ENCODE assay signal across 10 mouse cellular contexts in the genomic region with DNA sequence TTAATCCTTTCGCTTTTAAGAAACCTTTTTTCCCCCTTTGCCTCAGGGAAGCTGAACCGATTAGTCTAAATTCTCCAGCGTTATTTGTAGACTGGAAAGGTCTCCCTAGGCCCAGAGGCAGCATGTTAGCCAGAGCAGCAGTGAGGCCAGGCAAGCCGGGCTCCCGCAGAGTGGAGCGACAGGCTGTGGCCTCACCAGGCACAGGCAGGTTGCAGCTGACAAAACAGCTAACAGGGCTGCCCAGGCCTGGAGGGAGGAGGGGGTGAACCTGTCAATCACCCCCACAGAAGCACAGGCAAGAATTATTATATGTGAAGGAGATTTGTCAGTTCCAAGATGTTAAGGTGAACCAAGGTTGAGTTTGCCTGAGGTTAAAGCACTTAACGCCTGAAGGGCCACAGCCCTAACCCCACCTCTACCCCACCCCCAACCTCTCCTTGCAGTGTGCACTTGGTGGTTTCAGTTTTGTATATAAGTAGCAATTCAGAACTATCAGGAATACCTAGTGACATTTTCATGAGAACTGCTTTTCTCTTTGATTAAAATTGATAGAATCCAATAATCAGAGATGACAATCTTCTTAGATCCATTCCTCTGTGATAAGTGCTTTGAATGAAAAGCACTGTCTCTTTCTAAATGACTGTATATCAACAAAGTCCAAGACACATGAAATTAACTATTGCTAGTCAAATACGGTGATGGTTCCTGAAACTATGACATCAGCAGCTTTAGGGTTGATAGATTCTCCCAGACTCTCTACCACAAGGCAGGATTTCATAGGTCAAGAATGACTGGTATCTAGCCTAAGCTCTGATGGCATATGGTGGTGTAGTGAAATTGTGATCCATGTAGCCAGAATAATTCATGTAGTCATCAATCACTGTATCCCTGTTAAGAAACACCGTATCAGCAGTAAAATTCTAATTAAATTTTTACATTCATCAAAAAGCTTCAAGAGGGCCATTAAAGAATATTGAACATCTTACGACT.
DNase-seq lines count a peak whose midpoint lies in the region; ATAC-seq and TF ChIP-seq lines count a peak whose summit lies in the region.
"Had no signal": no experiment of that assay in that cellular context is flagged by ENCODE, and none has a peak within 500 bp of the region (broad histone marks: within the 10 kb centered on the region; RNA-seq: fewer than 3 reads in every experiment).

No protein-coding gene starts in this region.

- H3K4me1 ChIP-seq in megakaryocyte, embryonic 14.5 days = no peaks in the 10 kb centered on the region
- H3K4me1 ChIP-seq: liver, embryonic 12.5 days had no signal

- H3K27ac ChIP-seq in layer of hippocampus, adult 2 months = no peak overlapping the region
- H3K27ac ChIP-seq: liver, embryonic 12.5 days had no signal

- H3K9me3 ChIP-seq in megakaryocyte, embryonic 14.5 days = no peaks in the 10 kb centered on the region
- H3K9me3 ChIP-seq: liver, embryonic 12.5 days had no signal

- H3K36me3 ChIP-seq in megakaryocyte, embryonic 14.5 days (replicated peaks; ENCODE audit: low read length) = no peaks in the 10 kb centered on the region
- H3K36me3 ChIP-seq: liver, embryonic 12.5 days had no signal

- no peaks in the 10 kb centered on the region for H3K27me3 ChIP-seq in megakaryocyte, embryonic 14.5 days (replicated peaks)
- H3K27me3 ChIP-seq: liver, embryonic 12.5 days had no signal

- peak; percentile 7 to 22 for DNase-seq in kidney, postnatal 36 days
- no peak for DNase-seq in ovary, postnatal 36 days (ENCODE audit: low spot score)
- no peak for DNase-seq in layer of hippocampus, adult 2 months (ENCODE audit: low spot score in 2 of 2)
- DNase-seq in gastrocnemius, postnatal 10 days = no peak
- no peak for DNase-seq in layer of hippocampus, adult 9-10 months (ENCODE audit: low spot score)
- DNase-seq: adrenal gland, postnatal 36 days had no signal

- TF ChIP-seq CTCF in layer of hippocampus, adult 2 months (conservative IDR thresholded peaks at IDR 0.05) = no peak

- no peak for ATAC-seq in megakaryocyte, adult 5-6 weeks (ENCODE audit: poor library complexity, severe bottlenecking)
- ATAC-seq in hematopoietic stem cell, adult 5-6 weeks (replicated peaks in 1 of 2; ENCODE audit: insufficient read depth in 1 of 2, low FRiP score in 2 of 2, low TSS enrichment in 1 of 2, low read depth in 1 of 2, poor library complexity in 2 of 2, severe bottlenecking in 2 of 2) = peak; percentile 56 to 64; a peak in 3 of 4 replicates
- ATAC-seq: liver, embryonic 12.5 days had no signal

- H3K4me3 ChIP-seq in megakaryocyte, embryonic 14.5 days (replicated peaks) = peak overlapping the region; percentile 60
- H3K4me3 ChIP-seq in layer of hippocampus, adult 2 months = no peak overlapping the region
- H3K4me3 ChIP-seq: liver, embryonic 12.5 days had no signal

Comparison
In these comparisons a context has a peak if more than half of its experiments do, and no peak if none do; other contexts are left out.
1. DNase-seq: peak in kidney, postnatal 36 days (2 of 2); none in ovary, postnatal 36 days (single experiment), layer of hippocampus, adult 2 months (0 of 2), gastrocnemius, postnatal 10 days (single experiment) and layer of hippocampus, adult 9-10 months (single experiment).